Mouse (Mus musculus): ENCODE data around the gene Atp6v1f. TPM values are rescaled to one million over a fixed set of nuclear protein-coding genes. Genes with fewer than 3 reads are reported as not detected.

Atp6v1f gene
- polyA plus RNA-seq, 1 experiment: 242 TPM

GRCm38 (mm10) chr6:29445354-29445753 is 22.2 kb upstream of the Atp6v1f start:
- Histone ChIP-seq H3K27me3 (ENCODE audit: control insufficient read depth, insufficient read depth, insufficient read length) (no peaks in the 10 kb centered on the region), H3K4me3 (no peak overlapping the region), H3K4me2 (ENCODE audit: low read depth) (no peak overlapping the region), H3ac (ENCODE audit: control insufficient read depth, insufficient read length) (no peak overlapping the region), H3K79me2 (ENCODE audit: control insufficient read depth, insufficient read depth) (no peaks in the 10 kb centered on the region), H3K36me3 (ENCODE audit: control insufficient read depth, insufficient read depth) (peaks cover 96% of the 10 kb centered on the region)
- TF ChIP-seq POLR2AphosphoS2 (IDR thresholded peaks at IDR 0.05; ENCODE audit: insufficient read length, low read depth) (no peak), USF1 (IDR thresholded peaks at IDR 0.05; ENCODE audit: low read depth) (no peak), MYOG (IDR thresholded peaks at IDR 0.05; ENCODE audit: control insufficient read depth in 1 of 3, insufficient read depth in 1 of 3, insufficient read length in 2 of 3, low read depth in 2 of 3) (no peak), CEBPB (IDR thresholded peaks at IDR 0.05; ENCODE audit: insufficient read depth, poor library complexity, severe bottlenecking) (no peak), MYOD1 (IDR thresholded peaks at IDR 0.05; ENCODE audit: control insufficient read depth in 1 of 3, insufficient read length in 2 of 3, low read depth in 2 of 3) (no peak), POLR2A (IDR thresholded peaks at IDR 0.05; ENCODE audit: insufficient read length, low read depth) (no peak), TCF12 (IDR thresholded peaks at IDR 0.05; ENCODE audit: insufficient read depth, poor library complexity, severe bottlenecking) (no peak), E2F4 (IDR thresholded peaks at IDR 0.05; ENCODE audit: insufficient read depth) (no peak), SRF (IDR thresholded peaks at IDR 0.05; ENCODE audit: control insufficient read depth, insufficient read length, low read depth) (no peak), MAX (IDR thresholded peaks at IDR 0.05; ENCODE audit: low read depth) (no peak), REST (IDR thresholded peaks at IDR 0.05; ENCODE audit: insufficient read depth, insufficient read length) (no peak), TCF3 (IDR thresholded peaks at IDR 0.05; ENCODE audit: insufficient read length, low read depth) (no peak)

- Histone ChIP-seq H3ac (ENCODE audit: control insufficient read depth, insufficient read length) (no peak overlapping the region), H3K4me2 (ENCODE audit: low read depth) (no peak overlapping the region), H3K79me2 (ENCODE audit: control insufficient read depth, insufficient read depth) (no peaks in the 10 kb centered on the region), H3K36me3 (ENCODE audit: control insufficient read depth, insufficient read depth) (peaks cover 90% of the 10 kb centered on the region), H3K4me3 (no peak overlapping the region), H3K27me3 (ENCODE audit: control insufficient read depth, insufficient read depth, insufficient read length) (no peaks in the 10 kb centered on the region)
- TF ChIP-seq E2F4 (IDR thresholded peaks at IDR 0.05; ENCODE audit: insufficient read depth): no peak
- TF ChIP-seq MYOG (IDR thresholded peaks at IDR 0.05; ENCODE audit: control insufficient read depth in 1 of 3, insufficient read depth in 1 of 3, insufficient read length in 2 of 3, low read depth in 2 of 3): no peak
- TF ChIP-seq CEBPB (IDR thresholded peaks at IDR 0.05; ENCODE audit: insufficient read depth, poor library complexity, severe bottlenecking): no peak
- TF ChIP-seq MAX (IDR thresholded peaks at IDR 0.05; ENCODE audit: low read depth): no peak
- no peak for TF ChIP-seq USF1 (IDR thresholded peaks at IDR 0.05; ENCODE audit: low read depth)
- TF ChIP-seq TCF3 (IDR thresholded peaks at IDR 0.05; ENCODE audit: insufficient read length, low read depth): no peak
- TF ChIP-seq TCF12 (IDR thresholded peaks at IDR 0.05; ENCODE audit: insufficient read depth, poor library complexity, severe bottlenecking): no peak
- TF ChIP-seq MYOD1 (IDR thresholded peaks at IDR 0.05; ENCODE audit: control insufficient read depth in 1 of 3, insufficient read length in 2 of 3, low read depth in 2 of 3): no peak
- no peak for TF ChIP-seq POLR2A (IDR thresholded peaks at IDR 0.05; ENCODE audit: insufficient read length, low read depth)
- no peak for TF ChIP-seq SRF (IDR thresholded peaks at IDR 0.05; ENCODE audit: control insufficient read depth, insufficient read length, low read depth)
Observed at GRCm38 (mm10) chr6:29449858-29450257, 17.7 kb upstream of the Atp6v1f start.

- no peak overlapping the region for H3K4me2 ChIP-seq (ENCODE audit: low read depth)
- no peak overlapping the region for H3K4me3 ChIP-seq
- no peaks in the 10 kb centered on the region for H3K79me2 ChIP-seq (ENCODE audit: control insufficient read depth, insufficient read depth)
- H3ac ChIP-seq (ENCODE audit: control insufficient read depth, insufficient read length): no peak overlapping the region
- TF ChIP-seq MYOG (IDR thresholded peaks at IDR 0.05; ENCODE audit: control insufficient read depth in 1 of 3, insufficient read depth in 1 of 3, insufficient read length in 2 of 3, low read depth in 2 of 3): no peak
- TF ChIP-seq TCF12 (IDR thresholded peaks at IDR 0.05; ENCODE audit: insufficient read depth, poor library complexity, severe bottlenecking): no peak
- TF ChIP-seq POLR2AphosphoS2 (IDR thresholded peaks at IDR 0.05; ENCODE audit: insufficient read length, low read depth): peak; percentile 79
- no peak for TF ChIP-seq TCF3 (IDR thresholded peaks at IDR 0.05; ENCODE audit: insufficient read length, low read depth)
- TF ChIP-seq USF1 (IDR thresholded peaks at IDR 0.05; ENCODE audit: low read depth): no peak
- no peak for TF ChIP-seq E2F4 (IDR thresholded peaks at IDR 0.05; ENCODE audit: insufficient read depth)
- no peak for TF ChIP-seq MAX (IDR thresholded peaks at IDR 0.05; ENCODE audit: low read depth)
- TF ChIP-seq MYOD1 (IDR thresholded peaks at IDR 0.05; ENCODE audit: control insufficient read depth in 1 of 3, insufficient read length in 2 of 3, low read depth in 2 of 3): no peak
- no peak for TF ChIP-seq REST (IDR thresholded peaks at IDR 0.05; ENCODE audit: insufficient read depth, insufficient read length)
- peak; percentile 63 for TF ChIP-seq POLR2A (IDR thresholded peaks at IDR 0.05; ENCODE audit: insufficient read length, low read depth)
- no peak for TF ChIP-seq SRF (IDR thresholded peaks at IDR 0.05; ENCODE audit: control insufficient read depth, insufficient read length, low read depth)
- no peak for TF ChIP-seq CEBPB (IDR thresholded peaks at IDR 0.05; ENCODE audit: insufficient read depth, poor library complexity, severe bottlenecking)
- no peaks in the 10 kb centered on the region for H3K27me3 ChIP-seq (ENCODE audit: control insufficient read depth, insufficient read depth, insufficient read length)
- peaks cover 88% of the 10 kb centered on the region for H3K36me3 ChIP-seq (ENCODE audit: control insufficient read depth, insufficient read depth)
Observed at GRCm38 (mm10) chr6:29450667-29451066, 16.9 kb upstream of the Atp6v1f start.

GRCm38 (mm10) chr6:29461502-29461901 is 6.0 kb upstream of the Atp6v1f start:
- peaks cover 40% of the 10 kb centered on the region for H3K36me3 ChIP-seq (ENCODE audit: control insufficient read depth, insufficient read depth)
- no peak overlapping the region for H3K4me3 ChIP-seq
- H3K4me2 ChIP-seq (ENCODE audit: low read depth): no peak overlapping the region
- no peaks in the 10 kb centered on the region for H3K79me2 ChIP-seq (ENCODE audit: control insufficient read depth, insufficient read depth)
- H3ac ChIP-seq (ENCODE audit: control insufficient read depth, insufficient read length): no peak overlapping the region
- no peaks in the 10 kb centered on the region for H3K27me3 ChIP-seq (ENCODE audit: control insufficient read depth, insufficient read depth, insufficient read length)
- peak; percentile 61 for TF ChIP-seq POLR2AphosphoS2 (IDR thresholded peaks at IDR 0.05; ENCODE audit: insufficient read length, low read depth)
- no peak for TF ChIP-seq CEBPB (IDR thresholded peaks at IDR 0.05; ENCODE audit: insufficient read depth, poor library complexity, severe bottlenecking)

- Histone ChIP-seq H3K27me3 (ENCODE audit: control insufficient read depth, insufficient read depth, insufficient read length) (no peaks in the 10 kb centered on the region), H3K4me2 (ENCODE audit: low read depth) (no peak overlapping the region), H3K4me3 (no peak overlapping the region), H3K36me3 (ENCODE audit: control insufficient read depth, insufficient read depth) (peaks cover 23% of the 10 kb centered on the region), H3ac (ENCODE audit: control insufficient read depth, insufficient read length) (no peak overlapping the region), H3K79me2 (ENCODE audit: control insufficient read depth, insufficient read depth) (no peaks in the 10 kb centered on the region)
- TF ChIP-seq MYOD1 (IDR thresholded peaks at IDR 0.05; ENCODE audit: control insufficient read depth in 1 of 3, insufficient read length in 2 of 3, low read depth in 2 of 3): no peak
- TF ChIP-seq MAX (IDR thresholded peaks at IDR 0.05; ENCODE audit: low read depth): no peak
- no peak for TF ChIP-seq CEBPB (IDR thresholded peaks at IDR 0.05; ENCODE audit: insufficient read depth, poor library complexity, severe bottlenecking)
- no peak for TF ChIP-seq MYOG (IDR thresholded peaks at IDR 0.05; ENCODE audit: control insufficient read depth in 1 of 3, insufficient read depth in 1 of 3, insufficient read length in 2 of 3, low read depth in 2 of 3)
- no peak for TF ChIP-seq POLR2AphosphoS2 (IDR thresholded peaks at IDR 0.05; ENCODE audit: insufficient read length, low read depth)
- TF ChIP-seq POLR2A (IDR thresholded peaks at IDR 0.05; ENCODE audit: insufficient read length, low read depth): no peak
- TF ChIP-seq E2F4 (IDR thresholded peaks at IDR 0.05; ENCODE audit: insufficient read depth): no peak
- no peak for TF ChIP-seq TCF3 (IDR thresholded peaks at IDR 0.05; ENCODE audit: insufficient read length, low read depth)
- TF ChIP-seq USF1 (IDR thresholded peaks at IDR 0.05; ENCODE audit: low read depth): no peak
- no peak for TF ChIP-seq SRF (IDR thresholded peaks at IDR 0.05; ENCODE audit: control insufficient read depth, insufficient read length, low read depth)
- TF ChIP-seq TCF12 (IDR thresholded peaks at IDR 0.05; ENCODE audit: insufficient read depth, poor library complexity, severe bottlenecking): no peak
- TF ChIP-seq REST (IDR thresholded peaks at IDR 0.05; ENCODE audit: insufficient read depth, insufficient read length): no peak
Observed at GRCm38 (mm10) chr6:29463388-29463787, 4.1 kb upstream of the Atp6v1f start.
